Mouse (Mus musculus) frontal cortex, adult 2 months (tissue): ENCODE results near the gene Zfp740. TPM values are rescaled to one million over a fixed set of nuclear protein-coding genes. Genes with fewer than 3 reads are reported as not detected.
A peak's percentile ranks its signal among the peaks of the same experiment; 100 is the strongest.

Source experiments
- DNase-seq, 2 experiments: peaks; one replicate each; pipeline ENCODE4 v3.0.0; 2022; ENCODE audit warnings: low spot score in 1 of 2; ENCODE audit errors: extremely low spot score in 1 of 2
- polyA plus RNA-seq: library from polyadenylated mRNA; depleted of rRNA; stranded (reverse); fragments of >200 nt; gene quantifications from 2 replicates; pipeline ENCODE4 v1.2.3, GENCODE M21; 2012

Zfp740 gene
- polyA plus RNA-seq, 1 experiment: 62.1 TPM

DNA sequence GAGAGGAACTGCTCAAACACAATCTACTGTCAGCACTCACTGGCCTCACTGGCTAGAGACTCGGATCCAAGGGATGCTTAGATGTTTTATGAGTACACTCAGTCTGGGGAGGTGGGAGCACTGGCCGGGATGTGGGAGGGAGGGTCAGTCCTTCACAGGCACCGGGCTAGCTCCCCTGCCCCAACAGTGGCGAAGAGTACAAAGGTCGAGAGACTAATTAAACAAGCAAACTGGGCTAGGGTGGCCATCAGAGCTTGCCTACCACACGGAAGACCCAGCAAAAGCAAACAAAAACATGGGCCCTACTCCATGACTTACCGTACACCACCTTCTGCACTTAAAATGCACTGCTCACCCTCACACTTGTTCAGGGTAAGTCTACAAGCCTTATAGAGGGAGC, 11.3 kb upstream of the Zfp740 start:
- no peak for DNase-seq

DNA sequence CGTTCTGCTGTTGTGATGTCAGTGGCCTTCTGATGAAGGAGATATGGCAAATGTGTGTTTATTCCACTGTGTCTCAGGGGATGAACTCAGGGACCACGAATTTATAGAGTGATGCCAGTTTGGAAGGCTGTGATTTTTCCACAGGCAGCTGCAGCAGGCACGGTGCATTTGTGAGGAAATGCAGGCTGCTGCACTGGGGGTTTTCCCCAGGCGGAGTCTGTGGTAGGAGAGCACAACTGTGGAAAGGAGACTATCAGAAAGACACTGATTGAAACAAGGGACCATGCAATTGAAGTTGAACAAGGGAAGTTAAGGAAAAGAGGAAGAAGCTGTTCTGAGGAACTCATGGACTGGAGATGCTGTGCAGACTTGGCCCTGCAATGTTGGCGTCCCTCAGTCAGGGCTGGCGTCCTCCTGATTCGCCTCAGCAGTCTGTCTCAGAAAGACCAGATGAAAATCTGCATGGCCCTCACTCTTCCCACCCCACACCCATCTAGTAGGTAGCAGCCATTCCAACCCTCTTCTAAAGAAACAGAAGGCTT, 10.7 kb upstream of the Zfp740 start:
- DNase-seq: no peak

DNA sequence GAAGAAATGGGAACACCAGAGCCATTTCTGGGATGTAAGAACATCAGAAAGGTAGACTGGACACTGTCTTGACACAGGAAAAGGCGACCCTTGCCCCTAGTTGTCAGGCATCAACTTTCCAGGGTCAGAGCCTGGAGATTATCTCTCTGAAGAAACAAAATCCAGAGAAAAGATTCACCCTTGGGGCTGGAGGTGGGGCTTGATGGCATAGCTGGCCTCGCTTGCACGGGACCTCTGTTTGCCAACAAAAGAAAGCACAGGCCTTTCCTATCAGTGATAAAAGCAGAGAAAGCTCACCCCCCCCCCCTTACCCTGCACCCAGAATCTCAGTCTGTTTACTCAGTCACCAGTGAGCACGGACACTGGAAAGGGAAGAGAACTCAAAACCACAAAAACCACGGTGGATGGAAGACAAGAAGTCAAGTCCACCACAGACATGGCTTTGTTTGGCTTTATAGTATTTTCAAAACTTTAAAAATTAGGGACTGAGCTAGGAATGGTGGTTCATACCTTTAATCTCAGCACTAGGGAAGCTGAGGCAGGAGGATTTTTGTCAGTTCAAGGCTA, 10.1 kb upstream of the Zfp740 start:
- no peak for DNase-seq

DNA sequence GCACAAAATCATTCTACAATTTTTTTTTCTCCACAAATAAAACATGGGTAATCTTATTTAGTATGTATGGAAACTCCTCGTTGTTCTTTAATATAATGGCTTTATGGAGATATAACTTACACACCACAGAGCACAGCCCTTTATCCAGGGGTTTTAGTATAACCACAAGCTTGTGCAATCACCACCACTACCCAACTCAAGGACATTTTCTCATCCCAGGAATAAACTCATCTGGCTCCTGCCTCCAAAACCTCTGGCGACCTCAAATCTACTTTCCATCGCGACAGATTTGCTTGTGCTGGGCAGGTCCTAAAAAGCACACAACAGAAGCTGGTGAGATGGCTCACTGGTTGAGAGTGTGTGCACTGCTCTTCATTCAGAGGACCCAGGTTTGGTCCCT, 9.4 kb upstream of the Zfp740 start:
- DNase-seq: no peak

DNA sequence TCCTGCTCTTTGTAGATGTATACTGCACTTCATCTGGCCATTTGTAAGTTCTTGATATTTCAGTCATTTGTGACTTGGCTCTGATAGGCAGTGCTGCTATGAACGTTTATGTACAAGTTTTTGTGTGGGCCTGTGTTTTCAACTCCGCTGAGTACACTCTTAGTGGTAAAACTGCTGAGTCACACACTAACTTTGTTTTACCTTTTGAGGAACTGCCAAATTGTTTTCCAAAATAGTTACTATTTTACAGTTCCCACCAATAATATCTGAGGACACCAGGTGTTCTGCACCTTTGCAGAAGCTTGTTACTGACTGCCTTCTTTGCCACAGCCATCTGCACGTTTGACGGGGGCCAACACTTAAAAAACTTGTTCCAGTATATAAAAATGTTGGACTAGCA, 8.6 kb upstream of the Zfp740 start:
- DNase-seq: no peak

DNA sequence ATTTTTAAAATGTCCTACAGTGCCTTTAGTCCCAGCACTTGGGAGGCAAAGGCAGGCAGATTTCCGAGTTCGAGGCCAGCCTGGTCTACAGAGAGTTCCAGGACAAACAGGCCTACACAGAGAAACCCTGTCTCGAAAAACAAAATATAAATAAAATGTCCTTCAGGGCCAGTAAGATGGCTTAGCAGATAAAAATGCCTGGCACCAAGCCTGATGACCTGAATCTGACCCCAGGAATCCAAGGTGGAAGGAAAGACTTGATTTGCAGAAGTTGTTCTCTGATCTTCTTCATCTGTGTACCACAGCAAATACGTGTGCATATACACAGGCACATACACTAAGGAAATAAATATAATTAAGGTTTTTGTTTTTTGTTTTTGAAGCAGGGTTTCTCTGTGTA, 7.7 kb upstream of the Zfp740 start:
- DNase-seq: no peak

DNA sequence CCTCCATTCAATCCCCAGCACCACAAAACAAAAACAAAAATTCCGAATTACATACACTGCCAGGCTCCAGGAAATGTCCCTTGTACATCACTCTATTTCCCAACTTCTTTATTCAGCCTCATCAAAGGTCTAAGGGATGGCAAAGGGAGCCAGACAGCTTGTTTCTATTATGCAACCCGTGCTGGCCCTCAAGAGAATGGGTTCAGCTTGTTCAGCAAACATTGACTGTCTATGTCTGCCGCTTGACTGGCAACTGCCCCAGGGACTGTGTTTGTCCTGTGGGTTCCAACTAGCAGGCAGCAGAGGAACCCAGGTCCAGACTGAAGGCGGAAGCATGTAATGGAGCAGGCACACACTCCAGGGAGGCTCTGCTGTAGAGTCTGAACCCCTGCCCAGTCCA, 4.2 kb upstream of the Zfp740 start:
- no peak for DNase-seq

DNA sequence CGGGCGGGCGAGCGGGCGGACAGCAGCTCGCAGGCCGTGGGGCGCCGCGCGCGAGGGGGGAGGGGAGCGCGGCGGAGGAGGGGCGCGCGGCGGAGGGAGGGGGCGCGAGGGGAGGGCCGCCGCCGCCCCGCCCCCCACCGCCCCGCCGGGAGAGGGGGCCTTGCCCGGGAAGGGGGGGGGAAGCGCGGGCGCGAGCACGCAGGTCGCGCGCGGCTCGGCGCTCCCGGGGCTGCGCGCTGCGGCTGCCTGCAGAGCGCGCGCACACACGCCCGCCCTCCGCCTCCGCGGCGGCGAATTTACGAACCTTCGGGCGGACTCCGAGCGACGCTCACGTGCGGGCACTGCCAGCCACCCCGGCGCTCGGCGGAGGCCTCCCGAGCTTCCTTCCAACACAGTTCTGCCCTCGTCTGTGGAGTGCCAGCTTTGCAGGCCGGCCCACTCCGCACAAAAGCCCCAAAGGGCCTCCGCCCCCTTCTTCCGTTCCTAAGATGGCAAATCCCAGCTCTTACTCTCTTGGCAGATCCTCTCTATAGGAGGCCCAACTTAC, 859 bp downstream of the Zfp740 start:
- DNase-seq: peak; percentile 45 to 77

DNA sequence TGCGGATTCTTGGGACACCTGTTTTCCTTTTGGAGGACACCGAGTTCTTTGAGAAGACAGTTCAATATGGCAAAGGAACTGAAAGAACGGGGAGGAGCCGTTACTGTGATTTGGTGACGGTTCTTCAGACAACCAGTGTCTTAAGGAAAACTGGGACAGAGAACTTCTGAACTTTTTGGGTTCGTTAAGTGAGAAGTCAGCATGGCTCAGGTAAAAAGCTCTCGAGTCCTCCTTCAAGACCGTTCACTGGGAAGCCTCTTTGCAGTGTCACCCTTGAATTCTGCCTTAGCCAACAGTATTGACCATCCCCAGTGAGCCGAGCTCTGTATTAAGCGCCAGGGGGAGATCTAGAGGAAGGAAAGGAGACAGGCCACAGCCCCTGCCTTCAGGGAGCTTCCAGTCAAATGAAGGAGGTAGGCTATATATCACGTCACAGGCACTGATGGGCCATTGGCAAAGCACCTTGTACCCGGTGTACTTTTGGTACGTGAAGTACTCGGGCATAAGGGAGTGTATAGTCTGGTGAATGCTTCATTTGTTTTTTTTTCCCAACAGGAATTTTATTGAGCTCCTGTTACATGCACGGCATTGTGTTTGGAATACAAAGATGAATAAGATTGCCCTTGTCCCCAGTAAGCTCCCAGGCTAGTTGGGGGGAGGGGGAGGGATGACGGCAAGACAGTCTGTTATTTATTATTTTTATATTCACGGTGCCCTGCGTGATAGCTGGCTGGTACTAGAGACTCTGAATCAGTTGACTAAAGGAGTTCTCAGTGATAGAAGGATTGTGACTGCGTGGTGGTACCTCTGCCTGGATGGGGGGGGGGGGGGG, 1.8 kb downstream of the Zfp740 start, which contains the start of gene Csad:
Csad (minus strand) TSS at position 51 of the 832 bp plus-strand sequence.
- no peak for DNase-seq

DNA sequence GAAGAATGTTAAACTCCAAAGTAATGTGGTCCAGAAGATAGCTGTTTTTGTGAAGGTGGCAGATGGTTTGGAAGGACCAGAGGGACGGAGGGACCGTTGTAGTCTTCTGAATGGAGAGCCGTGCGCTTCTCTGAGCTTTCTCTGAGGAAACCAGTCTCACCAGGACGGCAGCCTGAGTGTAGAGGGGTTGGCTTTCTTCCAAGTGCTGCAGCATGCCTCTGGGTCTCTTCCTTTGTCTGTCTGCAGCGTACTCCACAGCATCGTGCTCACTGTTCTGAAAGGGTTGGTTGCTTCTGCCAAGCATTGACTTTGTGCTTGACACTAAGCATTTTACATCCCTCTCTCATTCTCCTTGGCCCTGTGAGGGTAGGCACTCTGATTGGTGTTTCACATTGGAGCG, 2.7 kb downstream of the Zfp740 start:
- DNase-seq: peak in 1 of 2 experiments; percentile 43

DNA sequence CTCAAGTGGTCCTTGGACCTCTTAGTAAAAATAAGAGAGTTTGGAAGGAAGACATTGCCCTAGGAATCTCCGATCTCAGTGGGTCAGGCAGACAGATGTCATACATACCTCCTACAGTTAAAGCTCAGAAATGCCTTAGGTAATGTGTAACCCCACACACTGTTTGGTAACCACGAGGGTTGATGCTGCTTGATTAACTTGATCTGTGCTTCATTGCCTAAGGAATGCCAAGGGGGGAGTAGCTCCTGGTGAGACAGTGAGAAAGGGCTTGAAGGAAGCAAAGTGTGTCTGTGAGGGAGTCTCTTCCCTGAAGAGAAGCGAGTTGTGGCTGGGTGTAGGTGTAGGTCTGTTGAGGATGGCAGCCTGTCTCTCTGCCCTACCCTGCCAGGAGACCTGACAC, 4.3 kb downstream of the Zfp740 start:
- no peak for DNase-seq

DNA sequence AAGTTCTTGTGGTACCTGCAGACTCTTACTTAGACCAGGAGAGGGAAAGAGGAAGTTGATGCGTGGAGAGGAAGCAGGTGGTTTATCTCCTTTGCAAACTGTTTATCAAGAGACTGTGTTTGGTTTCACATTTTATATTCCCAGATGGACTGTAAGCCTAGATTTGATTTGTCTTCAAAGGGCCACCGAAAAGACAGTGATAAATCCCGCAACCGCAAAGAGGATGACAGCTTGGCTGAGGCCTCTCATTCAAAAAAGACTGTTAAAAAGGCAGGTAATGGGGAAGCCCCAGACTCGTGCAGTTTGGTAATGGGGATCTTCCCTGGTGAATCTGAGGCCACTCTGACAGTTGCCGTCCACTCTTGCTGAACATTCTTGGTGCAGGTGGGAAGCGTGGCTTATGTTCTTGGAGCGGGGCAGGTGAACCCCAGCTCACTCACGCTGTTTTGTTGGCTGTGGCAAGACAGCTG, 5.1 kb downstream of the Zfp740 start:
- no peak for DNase-seq

DNA sequence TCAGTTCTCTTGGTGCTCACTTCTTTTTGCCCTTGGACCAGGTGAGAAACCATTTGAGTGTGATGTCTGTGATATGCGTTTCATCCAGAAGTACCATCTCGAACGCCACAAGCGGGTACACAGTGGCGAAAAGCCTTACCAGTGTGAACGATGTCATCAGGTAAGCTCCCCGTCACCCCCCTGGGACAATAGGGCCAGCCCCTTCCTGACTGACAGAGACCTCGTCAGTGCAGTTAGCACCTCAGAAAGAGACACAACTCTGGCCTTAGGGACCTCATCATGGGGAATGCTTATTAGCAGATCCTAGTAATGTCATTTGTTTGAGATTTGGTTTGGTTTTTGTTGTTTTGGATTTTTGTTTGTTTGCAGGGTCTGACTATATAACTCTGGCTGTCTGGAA, 6.1 kb downstream of the Zfp740 start:
- DNase-seq: no peak

DNA sequence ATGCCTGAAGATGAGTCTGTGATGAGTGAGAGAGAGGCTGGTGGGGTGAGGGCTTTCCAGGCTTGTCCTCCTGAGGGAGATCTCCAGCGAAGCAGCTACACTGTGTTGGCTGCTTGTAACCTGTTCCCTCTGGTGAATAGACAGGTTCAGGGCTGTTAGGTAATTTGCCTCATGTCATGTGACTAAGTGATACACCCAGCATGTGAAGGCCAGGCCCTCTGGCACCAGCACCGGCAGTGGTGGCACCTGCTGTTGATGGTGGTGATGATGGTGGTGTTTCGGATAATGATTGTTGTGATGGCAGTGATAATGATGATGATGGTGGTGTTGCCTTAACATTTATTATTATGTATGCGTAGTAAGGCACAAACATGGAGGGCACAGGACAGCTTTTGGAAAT, 7.8 kb downstream of the Zfp740 start:
- DNase-seq: no peak

DNA sequence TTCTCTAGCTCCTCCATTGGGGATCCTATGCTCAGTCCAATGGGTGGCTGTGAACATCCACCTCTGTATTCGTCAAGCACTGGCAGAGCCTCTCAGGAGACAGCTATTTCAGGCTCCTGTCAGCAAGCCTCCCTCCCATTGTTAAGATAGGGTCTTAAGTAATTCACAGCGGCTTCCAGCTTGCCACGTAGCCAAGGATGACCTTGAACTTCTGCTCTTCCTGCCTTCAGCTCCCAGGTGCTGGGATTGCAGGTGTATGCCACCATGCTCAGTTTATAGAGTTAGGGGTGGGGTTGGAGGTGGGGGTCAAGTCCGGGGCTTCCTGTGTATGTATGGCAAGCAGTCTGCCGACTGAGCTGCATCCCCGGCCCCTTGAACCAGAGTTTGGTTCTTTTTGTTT, 8.8 kb downstream of the Zfp740 start:
- DNase-seq: no peak

DNA sequence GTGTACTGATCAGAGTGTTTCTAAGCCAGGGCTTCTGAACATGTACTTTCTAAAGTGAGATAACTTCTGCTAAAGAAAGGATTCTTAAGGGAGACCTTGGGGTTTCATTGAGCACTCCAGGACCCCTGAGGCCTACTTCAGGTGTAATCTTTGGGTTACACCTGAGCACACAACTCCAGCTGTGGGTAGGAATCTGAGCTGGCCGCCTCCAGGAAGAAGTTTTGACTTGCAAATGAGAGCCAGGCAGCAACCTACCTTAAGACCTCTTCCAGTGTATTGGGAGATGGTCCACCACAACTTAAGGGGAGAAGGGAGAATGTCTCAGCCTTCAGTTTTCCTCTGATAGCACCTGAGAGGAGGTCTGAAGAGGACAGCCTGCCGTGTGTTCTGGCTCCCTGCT, 11.1 kb downstream of the Zfp740 start:
- no peak for DNase-seq

DNA sequence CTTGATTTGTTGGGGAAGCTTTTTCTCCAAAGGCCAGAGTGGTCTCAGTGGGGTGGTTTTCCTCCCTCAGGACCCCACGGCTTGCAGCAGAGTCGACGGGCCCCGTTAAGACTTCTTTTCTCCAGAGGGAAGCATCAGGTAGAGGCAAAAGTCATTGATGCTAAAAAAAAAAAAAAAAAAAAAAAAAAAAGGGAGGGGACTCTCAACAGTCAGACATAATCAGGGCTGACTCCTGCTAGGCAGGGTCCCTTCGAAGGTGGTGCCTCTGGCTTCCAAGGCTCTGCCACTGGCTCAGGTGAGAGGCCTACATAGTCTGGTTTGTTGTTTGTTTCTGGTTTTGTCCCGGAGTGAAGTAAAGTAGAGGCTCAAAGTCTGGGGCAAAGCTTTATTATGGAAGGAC, 12.6 kb downstream of the Zfp740 start:
- no peak for DNase-seq

DNA sequence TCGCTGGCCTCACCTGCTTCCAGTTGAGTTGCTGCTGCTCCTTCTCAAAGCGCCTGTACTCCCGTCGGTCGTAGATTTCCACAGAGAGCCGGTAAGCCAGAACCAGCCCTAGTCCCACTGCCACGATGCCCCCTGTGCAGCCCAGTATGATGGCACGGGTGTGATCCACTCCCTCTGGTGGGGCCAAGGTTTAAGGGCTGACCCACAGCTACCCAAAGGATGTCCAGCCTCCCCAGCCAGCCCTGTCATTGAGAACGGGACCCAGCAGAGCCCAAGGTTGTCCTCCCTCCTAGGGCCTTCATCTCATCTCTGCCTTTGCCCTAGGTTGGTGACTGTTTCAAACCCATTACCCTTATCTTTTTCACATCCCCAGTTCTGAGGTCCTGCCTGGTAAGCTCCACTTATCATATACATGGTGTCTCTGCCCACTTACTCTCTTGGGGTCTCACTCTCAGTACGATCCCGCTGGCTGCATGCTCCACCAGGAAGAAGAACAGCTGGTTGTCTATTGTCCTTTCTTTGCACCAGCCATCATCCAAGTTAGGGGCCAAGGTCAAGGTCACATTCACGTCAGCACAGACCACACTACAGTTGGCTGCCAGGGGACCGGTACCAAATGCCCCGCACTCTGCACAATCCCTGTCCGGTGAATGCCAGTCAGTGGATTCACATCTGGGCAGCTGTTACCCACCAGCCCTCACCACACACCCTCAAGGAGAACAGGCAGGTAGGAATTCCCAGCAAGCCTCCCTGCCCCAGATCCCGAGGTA, 13.6 kb downstream of the Zfp740 start:
- no peak for DNase-seq

DNA sequence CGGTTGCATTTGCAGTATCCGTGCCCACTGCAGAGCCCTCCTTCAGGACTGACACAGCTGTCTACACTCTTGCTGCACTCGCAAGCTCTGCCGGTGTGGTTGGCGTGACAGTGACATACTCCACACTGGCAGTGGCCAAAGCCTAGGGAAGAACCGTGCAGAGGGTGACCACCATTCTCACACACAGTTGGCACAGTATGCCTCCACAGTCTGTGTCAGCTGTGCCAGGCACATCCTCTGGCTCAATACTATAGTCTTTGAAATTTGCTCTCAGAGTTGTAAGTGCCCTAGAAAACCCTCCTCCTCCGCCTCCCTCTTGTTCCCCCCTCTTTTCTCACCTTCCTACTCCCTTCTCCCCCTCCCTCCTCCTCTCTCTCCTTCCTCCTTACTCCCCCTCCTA, 14.3 kb downstream of the Zfp740 start:
- DNase-seq: no peak

DNA sequence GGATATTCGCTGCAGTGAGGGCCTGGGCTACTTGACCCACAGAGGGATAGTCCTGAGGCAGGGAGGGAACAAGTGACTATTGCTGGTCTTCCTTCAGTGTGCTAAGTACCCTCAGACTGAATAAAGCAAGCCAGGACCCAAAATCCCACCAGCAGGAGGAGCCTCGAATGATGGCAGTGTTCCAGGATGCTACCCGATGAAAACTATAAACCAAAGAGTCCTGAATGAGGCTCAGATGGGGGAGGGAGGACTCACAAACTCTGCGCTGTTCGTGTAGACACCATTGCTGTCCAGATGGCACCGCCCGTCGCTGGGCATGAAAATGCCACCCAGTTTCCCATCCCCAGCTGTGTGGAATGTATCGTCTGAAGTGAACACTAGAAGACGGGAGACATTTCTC, 19.3 kb downstream of the Zfp740 start:
- DNase-seq: no peak
